Comparison of ENCODE assay signal across 8 mouse cellular contexts in the genomic region with DNA sequence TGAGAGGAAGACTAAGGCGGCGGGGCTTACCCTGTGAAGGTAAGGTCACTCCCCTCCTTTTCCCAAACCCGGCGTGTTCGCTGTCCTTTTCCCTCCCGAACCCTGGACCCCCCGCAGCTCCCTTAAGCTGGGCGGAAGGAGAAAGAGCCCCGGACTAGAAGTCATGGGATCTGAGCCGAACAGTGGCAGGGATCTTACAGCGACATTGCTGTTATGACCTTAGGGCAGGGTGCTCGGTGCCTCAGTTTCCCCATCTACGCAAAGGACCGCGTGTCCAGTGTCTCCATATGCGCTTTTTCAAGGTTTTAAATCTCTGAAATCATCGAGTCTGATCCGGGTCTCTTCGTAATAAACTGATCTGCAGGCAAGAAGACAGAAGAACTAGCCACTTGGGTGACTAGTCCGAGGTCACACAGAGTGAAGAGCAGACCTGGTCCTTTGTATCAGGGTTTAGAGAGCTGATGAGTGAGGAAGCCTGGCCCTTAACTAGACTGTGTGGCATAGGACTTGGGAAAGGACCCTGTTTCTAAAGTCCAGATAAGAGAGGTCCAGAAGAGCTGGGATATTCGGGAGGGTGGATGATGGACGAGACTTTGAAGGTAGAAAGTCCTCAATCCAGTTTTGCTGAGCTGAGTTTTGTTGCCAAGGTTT. TPM values are rescaled to one million over a fixed set of nuclear protein-coding genes. Genes with fewer than 3 reads are reported as not detected.
A peak's percentile ranks its signal among the peaks of the same experiment; 100 is the strongest.
DNase-seq lines count a peak whose midpoint lies in the region; ATAC-seq and TF ChIP-seq lines count a peak whose summit lies in the region.

No protein-coding gene starts in this region.

- peaks cover 13% of the 10 kb centered on the region; the same call in 1 of the 2 replicates for H3K4me1 ChIP-seq in embryonic facial prominence, embryonic 14.5 days (ENCODE audit: control insufficient read depth, insufficient read depth, low read length)
- H3K4me1 ChIP-seq in hindbrain, postnatal 0 days (ENCODE audit: insufficient read depth, low read length) = peaks cover 8% of the 10 kb centered on the region; the same call in 1 of the 2 replicates
- peaks cover 23% of the 10 kb centered on the region for H3K4me1 ChIP-seq in midbrain, embryonic 16.5 days (ENCODE audit: control insufficient read depth, insufficient read depth, low read length)

- TF ChIP-seq CTCF in hindbrain, postnatal 0 days (IDR thresholded peaks at IDR 0.05; ENCODE audit: low read depth) = no peak

- H3K9ac ChIP-seq in embryonic facial prominence, embryonic 14.5 days (ENCODE audit: low read depth, low read length) = peak overlapping the region; percentile 77
- H3K9ac ChIP-seq in hindbrain, postnatal 0 days (replicated peaks; ENCODE audit: low read length) = peak overlapping the region; percentile 77
- H3K9ac ChIP-seq in midbrain, embryonic 16.5 days (ENCODE audit: low read depth, low read length) = peak overlapping the region; percentile 64

- peak overlapping the region; percentile 83 for H3K4me3 ChIP-seq in embryonic facial prominence, embryonic 14.5 days (ENCODE audit: low read depth, low read length)
- peak overlapping the region; percentile 83 for H3K4me3 ChIP-seq in hindbrain, postnatal 0 days (ENCODE audit: low read length)
- H3K4me3 ChIP-seq in midbrain, embryonic 16.5 days (ENCODE audit: low read depth, low read length) = peak overlapping the region; percentile 89

- H3K27me3 ChIP-seq in embryonic facial prominence, embryonic 14.5 days (replicated peaks; ENCODE audit: control insufficient read depth, insufficient read depth, low read length) = no peaks in the 10 kb centered on the region
- no peaks in the 10 kb centered on the region for H3K27me3 ChIP-seq in hindbrain, postnatal 0 days (ENCODE audit: insufficient read depth, low read length)
- H3K27me3 ChIP-seq in midbrain, embryonic 16.5 days (ENCODE audit: control insufficient read depth, insufficient read depth, low read depth, low read length) = no peaks in the 10 kb centered on the region

- ATAC-seq in embryonic facial prominence, embryonic 14.5 days (ENCODE audit: low read depth) = peak; percentile 62
- peak; percentile 66; the same call in 1 of the 2 replicates for ATAC-seq in hindbrain, postnatal 0 days
- peak; percentile 36; the same call in 1 of the 2 replicates for ATAC-seq in midbrain, embryonic 16.5 days

- peak overlapping the region; percentile 72 for H3K4me2 ChIP-seq in embryonic facial prominence, embryonic 14.5 days (ENCODE audit: low read depth, low read length)
- peak overlapping the region; percentile 71 for H3K4me2 ChIP-seq in hindbrain, postnatal 0 days (ENCODE audit: low read depth, low read length)
- H3K4me2 ChIP-seq in midbrain, embryonic 16.5 days (ENCODE audit: low read length) = peak overlapping the region; percentile 71

- WGBS in embryonic facial prominence, embryonic 14.5 days = under 1% methylated on average over 20 of the region's 22 CpGs
- WGBS in hindbrain, postnatal 0 days = under 1% methylated on average over 22 of the region's 22 CpGs
- WGBS in midbrain, embryonic 16.5 days = under 1% methylated on average over 21 of the region's 22 CpGs

- H3K27ac ChIP-seq in embryonic facial prominence, embryonic 14.5 days (replicated peaks; ENCODE audit: low read depth, low read length) = peak overlapping the region; percentile 40; the same call in 1 of the 2 replicates
- H3K27ac ChIP-seq in hindbrain, postnatal 0 days = peak overlapping the region; percentile 76
- H3K27ac ChIP-seq in midbrain, embryonic 16.5 days (ENCODE audit: low read length) = peak overlapping the region; percentile 61

- H3K9me3 ChIP-seq in embryonic facial prominence, embryonic 14.5 days (ENCODE audit: control insufficient read depth, low read length) = no peaks in the 10 kb centered on the region
- no peaks in the 10 kb centered on the region for H3K9me3 ChIP-seq in hindbrain, postnatal 0 days (ENCODE audit: low read length)
- no peaks in the 10 kb centered on the region for H3K9me3 ChIP-seq in midbrain, embryonic 16.5 days (replicated peaks; ENCODE audit: control insufficient read depth, low read length, poor library complexity, severe bottlenecking)

- H3K36me3 ChIP-seq in embryonic facial prominence, embryonic 14.5 days (ENCODE audit: control insufficient read depth, insufficient read depth, low read length) = 0 out of 2 replicates have a peak, but pooled peaks cover 7% of the 10 kb centered on the region
- H3K36me3 ChIP-seq in hindbrain, postnatal 0 days (ENCODE audit: insufficient read depth, low read length) = no peaks in the 10 kb centered on the region
- H3K36me3 ChIP-seq in midbrain, embryonic 16.5 days (ENCODE audit: control insufficient read depth, insufficient read depth, low read length) = no peaks in the 10 kb centered on the region

- peak; percentile 26 for DNase-seq in spleen, adult 12 weeks (ENCODE audit: low spot score)
- no peak for DNase-seq in spleen, postnatal 4 days (ENCODE audit: low spot score in 2 of 2)
- no peak for DNase-seq in embryonic facial prominence, embryonic 14.5 days (ENCODE audit: low spot score)
- DNase-seq in hindbrain, postnatal 0 days (ENCODE audit: low spot score) = peak; percentile 5
- DNase-seq in adrenal gland, postnatal 4 days (ENCODE audit: low spot score in 2 of 2) = no peak
- no peak for DNase-seq in right cerebral cortex, postnatal 36 days (ENCODE audit: low spot score in 2 of 2)
- DNase-seq in adrenal gland, postnatal 25 days = no peak

RNA-seq across cellular contexts. Expression of a gene that starts 0.4 kb away (rescaled TPM):
- 46.5 and 49.0 TPM in 2 replicates for polyA plus RNA-seq in embryonic facial prominence, embryonic 14.5 days (2014; fragmentation: Nextera tagmentation; extraction: Ambion mirVana)
- 17.3 and 20.8 TPM in 2 replicates for total RNA-seq in hindbrain, postnatal 0 days (2014; rRNA removed)
- polyA plus RNA-seq in hindbrain, postnatal 0 days (2015; fragmentation: Nextera tagmentation; extraction: Ambion mirVana) = 45.3 and 46.3 TPM in 2 replicates
- polyA plus RNA-seq in midbrain, embryonic 16.5 days (2015; fragmentation: Nextera tagmentation; extraction: Ambion mirVana) = 36.8 and 37.7 TPM in 2 replicates
- total RNA-seq in adrenal gland, postnatal 4 days (2021) = 10 to 100 TPM; 79.7 to 82.3 TPM
- total RNA-seq in adrenal gland, postnatal 25 days (2021) = 50.7 and 51.4 TPM in 2 replicates

RNA-seq across cellular contexts. Expression of a gene that starts 0.6 kb away (rescaled TPM):
- 25.2 and 28.3 TPM in 2 replicates for polyA plus RNA-seq in embryonic facial prominence, embryonic 14.5 days (2014; fragmentation: Nextera tagmentation; extraction: Ambion mirVana)
- 38.3 and 43.0 TPM in 2 replicates for total RNA-seq in hindbrain, postnatal 0 days (2014; rRNA removed)
- polyA plus RNA-seq in hindbrain, postnatal 0 days (2015; fragmentation: Nextera tagmentation; extraction: Ambion mirVana) = 22.6 and 23.7 TPM in 2 replicates
- 21.4 and 21.9 TPM in 2 replicates for polyA plus RNA-seq in midbrain, embryonic 16.5 days (2015; fragmentation: Nextera tagmentation; extraction: Ambion mirVana)
- 10 to 100 TPM; 45.1 to 50.9 TPM for total RNA-seq in adrenal gland, postnatal 4 days (2021)
- total RNA-seq in adrenal gland, postnatal 25 days (2021) = 34.9 and 42.5 TPM in 2 replicates

RNA-seq across cellular contexts. Expression of a gene that starts 47.5 kb away (rescaled TPM):
- 167 and 176 TPM in 2 replicates for polyA plus RNA-seq in embryonic facial prominence, embryonic 14.5 days (2014; fragmentation: Nextera tagmentation; extraction: Ambion mirVana)
- total RNA-seq in hindbrain, postnatal 0 days (2014; rRNA removed) = 24.7 and 30.1 TPM in 2 replicates
- polyA plus RNA-seq in hindbrain, postnatal 0 days (2015; fragmentation: Nextera tagmentation; extraction: Ambion mirVana) = 75.2 and 78.3 TPM in 2 replicates
- 75.1 and 76.4 TPM in 2 replicates for polyA plus RNA-seq in midbrain, embryonic 16.5 days (2015; fragmentation: Nextera tagmentation; extraction: Ambion mirVana)
- 100 to 1,000 TPM in 1 of 2 experiments, 10 to 100 TPM in 1; 94.2 to 102 TPM for total RNA-seq in adrenal gland, postnatal 4 days (2021)
- total RNA-seq in adrenal gland, postnatal 25 days (2021) = 70.4 and 85.8 TPM in 2 replicates

RNA-seq across cellular contexts. Expression of a gene that starts 47.7 kb away (rescaled TPM):
- 16.4 and 17.9 TPM in 2 replicates for polyA plus RNA-seq in embryonic facial prominence, embryonic 14.5 days (2014; fragmentation: Nextera tagmentation; extraction: Ambion mirVana)
- 14.3 and 19.6 TPM in 2 replicates for total RNA-seq in hindbrain, postnatal 0 days (2014; rRNA removed)
- polyA plus RNA-seq in hindbrain, postnatal 0 days (2015; fragmentation: Nextera tagmentation; extraction: Ambion mirVana) = 12.2 and 13.8 TPM in 2 replicates
- polyA plus RNA-seq in midbrain, embryonic 16.5 days (2015; fragmentation: Nextera tagmentation; extraction: Ambion mirVana) = 14.5 and 16.3 TPM in 2 replicates
- total RNA-seq in adrenal gland, postnatal 4 days (2021) = 10 to 100 TPM; 26.0 to 27.6 TPM
- 28.4 and 30.2 TPM in 2 replicates for total RNA-seq in adrenal gland, postnatal 25 days (2021)

Comparison
In these comparisons a context has a peak if more than half of its experiments do, and no peak if none do; other contexts are left out.
1. DNase-seq: peak in spleen, adult 12 weeks (single experiment) and hindbrain, postnatal 0 days (single experiment); none in spleen, postnatal 4 days (0 of 2), embryonic facial prominence, embryonic 14.5 days (single experiment), adrenal gland, postnatal 4 days (0 of 2), right cerebral cortex, postnatal 36 days (0 of 2) and adrenal gland, postnatal 25 days (single experiment).
2. Peak in every context shown above with its lines, with median percentiles within 50 percentile points of each other: ATAC-seq, H3K27ac ChIP-seq, H3K4me2 ChIP-seq, H3K4me3 ChIP-seq and H3K9ac ChIP-seq.